Mouse (Mus musculus) brown adipose tissue, adult 24 weeks (tissue): ENCODE data around the gene Sv2b. TPM values are rescaled to one million over a fixed set of nuclear protein-coding genes. Genes with fewer than 3 reads are reported as not detected.
"Not testable (repeated sequence)": the region's sequence is repeated elsewhere in the genome, so short reads cannot be mapped to it uniquely, and the experiment has no call there.

Experiments
- H3K27ac ChIP-seq: fragments of 200-500 bp; replicated peaks from 2 replicates; pipeline ENCODE4 v1.5.1; 2012; ENCODE audit warnings: low read depth, mild to moderate bottlenecking, low read length
- H3K4me1 ChIP-seq: fragments of 200-500 bp; 2 replicates; pipeline ENCODE4 v1.6.1; 2012; ENCODE audit warnings: low read length, mixed read lengths; ENCODE audit not compliant: control insufficient read depth, insufficient read depth, insufficient read length
- H3K4me3 ChIP-seq: fragments of 200-500 bp; 2 replicates; pipeline ENCODE4 v1.5.1; 2012; ENCODE audit warnings: low read depth, mild to moderate bottlenecking, low read length, moderate library complexity; ENCODE audit not compliant: insufficient read depth
- polyA plus RNA-seq: library from polyadenylated mRNA; stranded (reverse); fragments of >200 nt; gene quantifications from 2 replicates; pipeline ENCODE4 v1.2.4, GENCODE M21; 2012; ENCODE audit not compliant: missing spikeins, insufficient read depth, insufficient read length

Sv2b gene
- polyA plus RNA-seq: 0.25 TPM in 1 of 2 replicates, not detected in the other

- Histone ChIP-seq H3K4me3 (no peak within 1 kb of the TSS), H3K27ac (no peak within 1 kb of the TSS), H3K4me1 (no peaks in the 10 kb centered on the region)
Observed at GRCm38 (mm10) chr7:75308457-75309312, at the start of gene Sv2b. Sv2b (minus strand) TSS chr7:75309262.

- Histone ChIP-seq H3K27ac (no peak overlapping the region), H3K4me1 (no peaks in the 10 kb centered on the region), H3K4me3 (no peak overlapping the region)
Observed at GRCm38 (mm10) chr7:75358284-75358851, 49.3 kb upstream of the Sv2b start.

- H3K27ac ChIP-seq: no peak overlapping the region
- H3K4me1 ChIP-seq: no peaks in the 10 kb centered on the region
- H3K4me3 ChIP-seq: no peak overlapping the region
Observed at GRCm38 (mm10) chr7:75355521-75355920, 46.5 kb upstream of the Sv2b start.

- Histone ChIP-seq H3K4me1 (no peaks in the 10 kb centered on the region), H3K4me3 (no peak overlapping the region), H3K27ac (no peak overlapping the region)
Observed at GRCm38 (mm10) chr7:75352777-75353374, 43.8 kb upstream of the Sv2b start.

GRCm38 (mm10) chr7:75350172-75350571 lies 41.1 kb upstream of the Sv2b start:
- Histone ChIP-seq H3K4me3 (no peak overlapping the region), H3K27ac (no peak overlapping the region), H3K4me1 (no peaks in the 10 kb centered on the region)

- Histone ChIP-seq H3K4me3 (no peak overlapping the region), H3K27ac (no peak overlapping the region), H3K4me1 (no peaks in the 10 kb centered on the region)
Observed at GRCm38 (mm10) chr7:75332311-75332710, 23.2 kb upstream of the Sv2b start.

- no peak overlapping the region for H3K4me3 ChIP-seq
- H3K27ac ChIP-seq: no peak overlapping the region
- no peaks in the 10 kb centered on the region for H3K4me1 ChIP-seq
Observed at GRCm38 (mm10) chr7:75329740-75330142, 20.7 kb upstream of the Sv2b start.

GRCm38 (mm10) chr7:75328721-75329362 lies 19.8 kb upstream of the Sv2b start:
- H3K4me1 ChIP-seq: no peaks in the 10 kb centered on the region
- no peak overlapping the region for H3K27ac ChIP-seq
- no peak overlapping the region for H3K4me3 ChIP-seq

- Histone ChIP-seq H3K4me3 (no peak overlapping the region), H3K4me1 (no peaks in the 10 kb centered on the region), H3K27ac (no peak overlapping the region)
Observed at GRCm38 (mm10) chr7:75325273-75325672, 16.2 kb upstream of the Sv2b start.

- not testable (repeated sequence) for H3K27ac ChIP-seq, H3K4me1 ChIP-seq, H3K4me3 ChIP-seq
Observed at GRCm38 (mm10) chr7:75322742-75323141, 13.7 kb upstream of the Sv2b start.

- no peaks in the 10 kb centered on the region for H3K4me1 ChIP-seq
- no peak overlapping the region for H3K4me3 ChIP-seq
- no peak overlapping the region for H3K27ac ChIP-seq
Observed at GRCm38 (mm10) chr7:75320009-75320408, 10.9 kb upstream of the Sv2b start.

- Histone ChIP-seq H3K27ac (no peak overlapping the region), H3K4me1 (no peaks in the 10 kb centered on the region), H3K4me3 (no peak overlapping the region)
Observed at GRCm38 (mm10) chr7:75318320-75318719, 9.3 kb upstream of the Sv2b start.

GRCm38 (mm10) chr7:75314873-75315272 lies 5.8 kb upstream of the Sv2b start:
- H3K27ac ChIP-seq: no peak overlapping the region
- H3K4me1 ChIP-seq: no peaks in the 10 kb centered on the region
- no peak overlapping the region for H3K4me3 ChIP-seq

- Histone ChIP-seq H3K4me3 (no peak overlapping the region), H3K4me1 (no peaks in the 10 kb centered on the region), H3K27ac (no peak overlapping the region)
Observed at GRCm38 (mm10) chr7:75309570-75309969, 508 bp upstream of the Sv2b start.

GRCm38 (mm10) chr7:75308140-75308456 lies 964 bp downstream of the Sv2b start:
- no peak overlapping the region for H3K4me3 ChIP-seq

More at GRCm38 (mm10) chr7:75308140-75308456, 964 bp downstream of the Sv2b start:
- no peak overlapping the region for H3K27ac ChIP-seq
- H3K4me1 ChIP-seq: no peaks in the 10 kb centered on the region
